Mouse (Mus musculus) bone marrow, adult 2 months (tissue): ENCODE measurements around the gene Acot5.

Source experiments
- CTCF ChIP-seq: fragments of 200-500 bp; IDR thresholded peaks from 2 replicates; pipeline ENCODE4 v1.5.1; 2011; ENCODE audit warnings: low read length, control low read depth; ENCODE audit not compliant: control insufficient read depth, insufficient read depth
- POLR2A ChIP-seq: fragments of 200-500 bp; IDR thresholded peaks from 2 replicates; pipeline ENCODE4 v1.6.1; 2011; ENCODE audit warnings: low read depth, mild to moderate bottlenecking, control low read depth, low read length, borderline replicate concordance; ENCODE audit not compliant: control insufficient read depth

GRCm38 (mm10) chr12:84100071-84100470 lies 30.9 kb downstream of the Acot5 start:
- TF ChIP-seq POLR2A = no peak
- no peak for TF ChIP-seq CTCF
